ENCODE assay signal across 27 mouse cellular contexts in genomic region chr12:112750976-112751375, GRCm38 (mm10). TPM values are rescaled to one million over a fixed set of nuclear protein-coding genes. Genes with fewer than 3 reads are reported as not detected.
DNase-seq lines count a peak whose midpoint lies in the region; ATAC-seq lines count a peak whose summit lies in the region.
"Had no signal": no experiment of that assay in that cellular context is flagged by ENCODE, and none has a peak within 500 bp of the region (broad histone marks: within the 10 kb centered on the region; RNA-seq: fewer than 3 reads in every experiment).

No protein-coding gene starts in this region.

- no peak for ATAC-seq in hindbrain, embryonic 13.5 days (ENCODE audit: low FRiP score)
- no peak for ATAC-seq in hindbrain, embryonic 11.5 days (ENCODE audit: low FRiP score)
- ATAC-seq: activated CD4-positive, CD25-positive, alpha-beta regulatory T cell, adult 4 months; CD4-positive, CD25-positive, alpha-beta regulatory T cell, adult 4 months; forebrain, embryonic 14.5 days; forebrain, postnatal 0 days; hindbrain, embryonic 16.5 days; intestine, embryonic 15.5 days had no signal

- no peaks in the 10 kb centered on the region for H3K36me3 ChIP-seq in hindbrain, embryonic 13.5 days
- no peaks in the 10 kb centered on the region for H3K36me3 ChIP-seq in hindbrain, embryonic 11.5 days (ENCODE audit: control insufficient read depth, insufficient read depth, low read length)
- H3K36me3 ChIP-seq: embryonic facial prominence, embryonic 15.5 days; heart, embryonic 10.5 days; heart, embryonic 13.5 days; hindbrain, embryonic 12.5 days; intestine, embryonic 15.5 days had no signal

- peak; percentile 1 for DNase-seq in gastrocnemius, postnatal 10 days
- no peak for DNase-seq in gastrocnemius, adult 18-20 months (ENCODE audit: low spot score)
- DNase-seq in hindbrain, embryonic 11.5 days (ENCODE audit: low spot score): no peak
- peak; percentile 2 for DNase-seq in right cerebral cortex, postnatal 14 days
- no peak for DNase-seq in right cerebral cortex, adult 2 months (ENCODE audit: low spot score in 2 of 2)
- DNase-seq: adrenal gland, adult 8-10 months; cerebellum, adult 11 months; cerebellum, adult 2 months; cerebellum, adult 9-11 months; forebrain, postnatal 0 days; heart, adult 18-20 months; heart, postnatal 14 days; heart, postnatal 4 days; kidney, adult 11 months had no signal

- peak overlapping the region; percentile 58; the same call in 1 of the 2 replicates for H3K27ac ChIP-seq in hindbrain, embryonic 13.5 days
- no peak overlapping the region for H3K27ac ChIP-seq in hindbrain, embryonic 11.5 days (ENCODE audit: low read depth, low read length)
- H3K27ac ChIP-seq: embryonic facial prominence, embryonic 12.5 days; embryonic facial prominence, embryonic 15.5 days; heart, embryonic 10.5 days; heart, embryonic 13.5 days; hindbrain, embryonic 12.5 days; intestine, embryonic 15.5 days had no signal

- no peaks in the 10 kb centered on the region for H3K9me3 ChIP-seq in hindbrain, embryonic 13.5 days
- H3K9me3 ChIP-seq in hindbrain, embryonic 11.5 days (ENCODE audit: control insufficient read depth, low read length): no peaks in the 10 kb centered on the region
- H3K9me3 ChIP-seq: embryonic facial prominence, embryonic 12.5 days; embryonic facial prominence, embryonic 15.5 days; heart, embryonic 10.5 days; heart, embryonic 13.5 days; hindbrain, embryonic 12.5 days; intestine, embryonic 15.5 days had no signal

- 88% methylated on average over 12 of the region's 12 CpGs for WGBS in hindbrain, embryonic 13.5 days
- WGBS in hindbrain, embryonic 11.5 days: 87% methylated on average over 12 of the region's 12 CpGs

- no peak overlapping the region for H3K9ac ChIP-seq in hindbrain, embryonic 13.5 days
- no peak overlapping the region for H3K9ac ChIP-seq in hindbrain, embryonic 11.5 days (ENCODE audit: low read depth, low read length)
- H3K9ac ChIP-seq: embryonic facial prominence, embryonic 12.5 days; embryonic facial prominence, embryonic 15.5 days; forebrain, postnatal 0 days; heart, embryonic 13.5 days; hindbrain, embryonic 12.5 days; intestine, embryonic 15.5 days had no signal

- H3K4me3 ChIP-seq in hindbrain, embryonic 13.5 days: no peak overlapping the region
- no peak overlapping the region for H3K4me3 ChIP-seq in hindbrain, embryonic 11.5 days (ENCODE audit: low read depth, low read length)
- H3K4me3 ChIP-seq: embryonic facial prominence, embryonic 12.5 days; embryonic facial prominence, embryonic 15.5 days; heart, embryonic 10.5 days; heart, embryonic 13.5 days; hindbrain, embryonic 12.5 days; intestine, embryonic 15.5 days had no signal

- peaks cover 35% of the 10 kb centered on the region for H3K4me1 ChIP-seq in hindbrain, embryonic 13.5 days (replicated peaks)
- H3K4me1 ChIP-seq in hindbrain, embryonic 11.5 days (replicated peaks; ENCODE audit: control insufficient read depth, insufficient read depth, low read length): no peaks in the 10 kb centered on the region
- H3K4me1 ChIP-seq: intestine, embryonic 15.5 days had no signal

- H3K4me2 ChIP-seq in hindbrain, embryonic 13.5 days: no peak overlapping the region
- H3K4me2 ChIP-seq in hindbrain, embryonic 11.5 days (replicated peaks; ENCODE audit: low read depth, low read length): no peak overlapping the region
- H3K4me2 ChIP-seq: embryonic facial prominence, embryonic 12.5 days; embryonic facial prominence, embryonic 15.5 days; heart, embryonic 13.5 days; hindbrain, embryonic 12.5 days; intestine, embryonic 15.5 days had no signal

- H3K27me3 ChIP-seq in hindbrain, embryonic 13.5 days: no peaks in the 10 kb centered on the region
- H3K27me3 ChIP-seq in hindbrain, embryonic 11.5 days (ENCODE audit: control insufficient read depth, insufficient read depth, low read length): no peaks in the 10 kb centered on the region
- H3K27me3 ChIP-seq: embryonic facial prominence, embryonic 12.5 days; embryonic facial prominence, embryonic 15.5 days; hindbrain, embryonic 12.5 days; intestine, embryonic 15.5 days had no signal

RNA-seq across cellular contexts. Expression of gene Pld4, which starts 9.5 kb away (rescaled TPM):
- 1 to 10 TPM; 7.3 to 9.1 TPM for total RNA-seq in gastrocnemius, postnatal 10 days (2021)
- 1 to 10 TPM; 1.3 to 3.4 TPM for total RNA-seq in gastrocnemius, adult 18-20 months (2021)
- polyA plus RNA-seq in hindbrain, embryonic 13.5 days (2015; fragmentation: Nextera tagmentation; extraction: Ambion mirVana): 6.4 and 7.0 TPM in 2 replicates
- 4.7 and 6.2 TPM in 2 replicates for polyA plus RNA-seq in hindbrain, embryonic 11.5 days (2014; fragmentation: Nextera tagmentation; extraction: Ambion mirVana)
- polyA plus RNA-seq: C2C12 had no signal

RNA-seq across cellular contexts. Expression of gene Cep170b, which starts 30.7 kb away (rescaled TPM):
- 10 to 100 TPM; 11.2 to 12.6 TPM for total RNA-seq in gastrocnemius, postnatal 10 days (2021)
- total RNA-seq in gastrocnemius, adult 18-20 months (2021): 10 to 100 TPM in 1 of 2 experiments, 1 to 10 TPM in 1; 9.0 to 12.8 TPM
- 24.2 and 24.9 TPM in 2 replicates for polyA plus RNA-seq in hindbrain, embryonic 13.5 days (2015; fragmentation: Nextera tagmentation; extraction: Ambion mirVana)
- 8.5 and 8.7 TPM in 2 replicates for polyA plus RNA-seq in hindbrain, embryonic 11.5 days (2014; fragmentation: Nextera tagmentation; extraction: Ambion mirVana)

RNA-seq across cellular contexts. Expression of gene Ahnak2, which starts 51.5 kb away (rescaled TPM):
- 10 to 100 TPM; 12.2 to 18.6 TPM for total RNA-seq in gastrocnemius, postnatal 10 days (2021)
- total RNA-seq in gastrocnemius, adult 18-20 months (2021): 1 to 10 TPM; 7.2 to 7.8 TPM
- 0.84 and 0.86 TPM in 2 replicates for polyA plus RNA-seq in hindbrain, embryonic 13.5 days (2015; fragmentation: Nextera tagmentation; extraction: Ambion mirVana)
- polyA plus RNA-seq in hindbrain, embryonic 11.5 days (2014; fragmentation: Nextera tagmentation; extraction: Ambion mirVana): 0.21 and 0.29 TPM in 2 replicates
- total RNA-seq: common myeloid progenitor, adult 5-6 weeks had no signal
- polyA plus RNA-seq: activated CD4-positive, CD25-positive, alpha-beta regulatory T cell, adult 4 months; CD4-positive, CD25-positive, alpha-beta regulatory T cell, adult 4 months had no signal

RNA-seq across cellular contexts. Expression of gene Clba1, which starts 57.8 kb away (rescaled TPM):
- total RNA-seq in gastrocnemius, postnatal 10 days (2021): 1 to 10 TPM in 1 of 2 experiments, under 1 TPM in 1; 0.75 to 1.7 TPM
- total RNA-seq in gastrocnemius, adult 18-20 months (2021): under 1 TPM; 0.34 to 0.57 TPM
- polyA plus RNA-seq in hindbrain, embryonic 13.5 days (2015; fragmentation: Nextera tagmentation; extraction: Ambion mirVana): 20.0 and 21.9 TPM in 2 replicates
- 15.4 and 15.9 TPM in 2 replicates for polyA plus RNA-seq in hindbrain, embryonic 11.5 days (2014; fragmentation: Nextera tagmentation; extraction: Ambion mirVana)

Comparison
In these comparisons a context has a peak if more than half of its experiments do, and no peak if none do; other contexts are left out.
1. DNase-seq: peak in gastrocnemius, postnatal 10 days (single experiment) and right cerebral cortex, postnatal 14 days (single experiment); none in gastrocnemius, adult 18-20 months (single experiment), hindbrain, embryonic 11.5 days (single experiment) and right cerebral cortex, adult 2 months (0 of 2).